Mouse (Mus musculus) limb, embryonic 14.5 days (tissue): ENCODE measurements around the gene Pla2g2d. TPM values are rescaled to one million over a fixed set of nuclear protein-coding genes. Genes with fewer than 3 reads are reported as not detected.
"Not testable (repeated sequence)": the region's sequence is repeated elsewhere in the genome, so short reads cannot be mapped to it uniquely, and the experiment has no call there.

ENCODE experiments used
- ATAC-seq: fragments of 200-750 bp; cut with Nextera tagmentation; 2 replicates; pipeline ENCODE4 v1.8.0; 2017; ENCODE audit warnings: low read depth, moderate number of reproducible peaks, moderate TSS enrichment; ENCODE audit not compliant: low FRiP score
- DNase-seq: peaks from one replicate; pipeline ENCODE4 v3.0.0-alpha.2; 2015; ENCODE audit warnings: low spot score
- H3K27ac ChIP-seq: fragments of 300-500 bp; sonication (generic); replicated peaks from 2 replicates; pipeline ENCODE4 v1.5.1; 2014; ENCODE audit warnings: low read depth, mild to moderate bottlenecking, low read length, moderate library complexity, mixed read lengths
- H3K27me3 ChIP-seq: fragments of 300-500 bp; sonication (generic); 2 replicates; pipeline ENCODE4 v1.6.1; 2014; ENCODE audit warnings: low read length, mixed read lengths; ENCODE audit not compliant: control insufficient read depth, insufficient read depth
- H3K36me3 ChIP-seq: fragments of 300-500 bp; sonication (generic); 2 replicates; pipeline ENCODE4 v1.6.1; 2014; ENCODE audit warnings: mild to moderate bottlenecking, low read length, moderate library complexity, mixed read lengths; ENCODE audit not compliant: control insufficient read depth, insufficient read depth
- H3K4me1 ChIP-seq: fragments of 300-500 bp; sonication (generic); 2 replicates; pipeline ENCODE4 v1.6.1; 2014; ENCODE audit warnings: antibody characterized with exemption, low read length, mixed read lengths; ENCODE audit not compliant: control insufficient read depth, insufficient read depth
- H3K4me2 ChIP-seq: fragments of 300-500 bp; sonication (generic); replicated peaks from 2 replicates; pipeline ENCODE4 v1.6.1; 2014; ENCODE audit warnings: low read depth, mild to moderate bottlenecking, low read length, moderate library complexity; ENCODE audit not compliant: severe bottlenecking
- H3K4me3 ChIP-seq: fragments of 300-500 bp; sonication (generic); replicated peaks from 2 replicates; pipeline ENCODE4 v1.5.1; 2014; ENCODE audit warnings: low read length
- H3K9ac ChIP-seq: fragments of 300-500 bp; sonication (generic); 2 replicates; pipeline ENCODE4 v1.6.1; 2014; ENCODE audit warnings: mild to moderate bottlenecking, low read depth, low read length, moderate library complexity; ENCODE audit not compliant: severe bottlenecking
- H3K9me3 ChIP-seq: fragments of 300-500 bp; sonication (generic); 2 replicates; pipeline ENCODE4 v1.6.1; 2016; ENCODE audit warnings: low read length; ENCODE audit not compliant: control insufficient read depth
- POLR2A ChIP-seq: fragments of 200-500 bp; IDR thresholded peaks from 2 replicates; pipeline ENCODE4 v1.8.0; 2012; ENCODE audit warnings: inconsistent platforms, mild to moderate bottlenecking, moderate library complexity, borderline replicate concordance; ENCODE audit not compliant: insufficient read depth, insufficient read length; ENCODE audit errors: extremely low read depth
- WGBS: fragments of 180-500 bp; shearing (Covaris S2); extraction: QIAGEN DNeasy Blood & Tissue Kit; methylation state at CpG from one replicate; pipeline ENCODE4 v1.1.7; 2014; 5-methylcytosine and 5-hydroxymethylcytosine counted together
- polyA plus RNA-seq, 2 experiments: library from polyadenylated mRNA; depleted of rRNA in 1 of 2; stranded (reverse) in 1 of 2; unstranded in 1 of 2; fragments of >200 nt; fragmentation: Nextera tagmentation in 1 of 2; extraction: Ambion mirVana in 1 of 2; gene quantifications; 2 replicates each; pipeline versions ENCODE4 v1.2.1 to v1.2.3; 2012 to 2014

Gene Pla2g2d
- polyA plus RNA-seq, 2 experiments: 0.10 to 0.15 TPM

DNA sequence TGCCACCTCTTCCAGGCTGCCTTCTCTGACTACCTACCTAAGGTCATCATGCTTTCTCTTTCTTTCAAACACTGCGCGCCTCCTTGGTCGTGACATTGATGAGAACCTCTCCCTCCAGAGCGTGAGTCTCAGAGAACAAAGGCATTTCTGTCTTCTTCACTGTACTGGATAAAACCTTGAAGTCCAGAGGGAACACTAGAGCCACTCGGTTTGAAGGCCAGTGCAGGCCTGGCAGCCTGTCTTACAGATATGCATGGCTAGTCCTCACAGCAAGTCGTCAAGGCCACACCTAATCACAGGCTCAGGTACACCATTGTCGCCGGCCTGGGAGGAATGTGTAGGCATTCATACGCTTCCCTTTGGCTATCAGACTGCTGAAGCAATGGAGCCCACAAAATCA is 40.6 kb downstream of the Pla2g2d start:
- Histone ChIP-seq H3K27ac (no peak overlapping the region), H3K4me2 (no peak overlapping the region), H3K36me3 (no peaks in the 10 kb centered on the region), H3K27me3 (no peaks in the 10 kb centered on the region), H3K4me3 (no peak overlapping the region), H3K4me1 (peaks cover 9% of the 10 kb centered on the region; the same call in 1 of the 2 replicates), H3K9me3 (no peaks in the 10 kb centered on the region), H3K9ac (no peak overlapping the region)
- ATAC-seq (no peak), DNase-seq (no peak)
- 82% methylated on average over 9 of the region's 9 CpGs for WGBS
- TF ChIP-seq POLR2A: no peak

DNA sequence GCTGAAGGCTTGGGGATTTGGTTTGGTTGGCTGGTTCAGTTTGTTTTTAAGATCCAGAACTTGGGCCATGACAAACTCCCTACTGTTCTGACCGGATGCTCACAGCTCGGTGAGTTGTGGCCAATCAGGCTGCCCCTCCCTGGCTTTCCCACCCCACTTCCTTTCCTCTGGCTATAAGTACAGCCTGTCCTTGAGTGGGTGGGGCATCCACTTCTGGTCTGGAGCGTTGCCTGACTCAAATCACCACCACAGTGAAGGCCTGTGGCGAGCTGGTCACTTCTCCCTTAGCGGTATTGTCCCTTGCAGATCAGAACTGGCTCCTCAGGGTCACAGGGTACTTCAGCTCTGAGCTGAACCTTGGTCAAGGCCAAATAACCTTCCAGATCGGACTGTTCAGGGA is 42.2 kb downstream of the Pla2g2d start:
- no peak for TF ChIP-seq POLR2A
- H3K9me3 ChIP-seq: no peaks in the 10 kb centered on the region
- ATAC-seq: no peak
- H3K4me1 ChIP-seq: peaks cover 9% of the 10 kb centered on the region; the same call in 1 of the 2 replicates
- H3K4me2 ChIP-seq: no peak overlapping the region
- WGBS: 71% methylated on average over 6 of the region's 6 CpGs
- H3K9ac ChIP-seq: no peak overlapping the region
- no peaks in the 10 kb centered on the region for H3K27me3 ChIP-seq
- no peak for DNase-seq
- H3K36me3 ChIP-seq: no peaks in the 10 kb centered on the region
- no peak overlapping the region for H3K4me3 ChIP-seq
- H3K27ac ChIP-seq: no peak overlapping the region

DNA sequence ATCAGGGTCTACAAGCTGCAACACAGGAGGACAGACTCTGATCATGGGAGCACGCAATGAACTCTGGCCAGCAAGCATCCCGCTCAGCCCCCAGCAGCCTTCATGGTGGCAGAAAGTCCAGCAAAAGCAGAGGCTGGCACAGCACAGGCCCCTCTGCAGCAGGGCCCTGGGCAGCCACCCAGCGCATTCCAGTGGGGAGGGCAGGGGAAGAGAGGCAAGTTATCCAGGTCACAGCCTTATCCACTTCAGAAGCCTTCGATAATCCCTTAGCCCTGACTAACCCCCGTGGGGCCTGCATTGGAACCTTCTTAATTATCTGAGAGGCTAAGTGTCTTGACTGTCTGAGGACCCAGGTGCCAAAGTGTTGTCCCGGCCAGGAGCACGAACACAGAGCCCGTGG is 43.6 kb downstream of the Pla2g2d start:
- 42% methylated on average over 8 of the region's 8 CpGs for WGBS
- Histone ChIP-seq H3K27me3 (no peaks in the 10 kb centered on the region), H3K27ac (no peak overlapping the region), H3K4me2 (no peak overlapping the region), H3K9ac (0 out of 2 replicates have a peak overlapping the region, but pooled peaks have one; percentile 21), H3K4me3 (no peak overlapping the region), H3K9me3 (no peaks in the 10 kb centered on the region), H3K36me3 (no peaks in the 10 kb centered on the region), H3K4me1 (peaks cover 9% of the 10 kb centered on the region; the same call in 1 of the 2 replicates)
- ATAC-seq: no peak
- TF ChIP-seq POLR2A: no peak
- no peak for DNase-seq

DNA sequence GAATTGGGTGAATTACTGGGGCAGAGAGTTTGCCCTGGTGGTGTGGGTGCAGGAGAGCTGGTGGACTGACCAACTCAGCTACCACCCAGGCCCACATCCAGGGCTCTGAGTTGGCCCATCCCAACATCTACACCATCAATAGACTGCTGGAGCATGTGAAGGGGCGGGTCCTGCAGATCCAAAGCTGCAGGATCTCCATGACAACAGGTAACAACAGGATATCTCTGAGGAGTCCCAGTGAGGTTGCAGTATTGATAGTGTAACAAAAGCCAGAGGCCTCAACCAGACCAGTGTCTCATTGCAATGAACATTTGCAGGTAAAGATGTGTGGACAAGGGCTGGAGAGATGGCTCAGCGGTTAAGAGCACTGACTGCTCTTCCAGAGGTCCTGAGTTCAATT is 45.5 kb downstream of the Pla2g2d start:
- H3K9me3 ChIP-seq: no peaks in the 10 kb centered on the region
- 84% methylated on average over 2 of the region's 2 CpGs for WGBS
- peaks cover 9% of the 10 kb centered on the region; the same call in 1 of the 2 replicates for H3K4me1 ChIP-seq
- H3K4me2 ChIP-seq: no peak overlapping the region
- ATAC-seq: no peak
- no peaks in the 10 kb centered on the region for H3K36me3 ChIP-seq
- H3K9ac ChIP-seq: no peak overlapping the region
- no peak overlapping the region for H3K4me3 ChIP-seq
- no peak overlapping the region for H3K27ac ChIP-seq
- no peaks in the 10 kb centered on the region for H3K27me3 ChIP-seq
- no peak for TF ChIP-seq POLR2A
- DNase-seq: no peak

DNA sequence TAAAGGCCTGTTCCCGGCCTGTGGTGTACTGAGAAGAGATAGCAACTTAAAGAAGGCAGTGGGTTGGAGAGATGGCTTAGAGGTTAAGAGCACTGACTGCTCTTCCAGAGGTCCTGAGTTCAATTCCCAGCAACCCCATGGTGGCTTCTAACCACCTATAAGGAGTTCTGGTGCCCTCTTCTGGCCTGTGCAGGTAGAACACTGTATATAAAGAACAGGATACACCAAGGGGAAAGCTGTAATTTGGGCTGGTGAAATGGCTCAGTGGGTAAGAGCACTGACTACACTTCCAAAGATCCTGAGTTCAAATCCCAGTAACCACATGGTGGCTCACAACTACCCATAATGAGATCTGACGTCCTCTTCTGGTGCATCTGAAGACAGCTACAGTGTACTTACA is 48.6 kb downstream of the Pla2g2d start:
- H3K4me2 ChIP-seq, H3K4me3 ChIP-seq, DNase-seq, H3K36me3 ChIP-seq, H3K27ac ChIP-seq, H3K9ac ChIP-seq, H3K9me3 ChIP-seq, H3K27me3 ChIP-seq, ATAC-seq: not testable (repeated sequence)
- peaks cover 15% of the 10 kb centered on the region for H3K4me1 ChIP-seq
- 77% methylated on average over 2 of the region's 2 CpGs for WGBS

DNA sequence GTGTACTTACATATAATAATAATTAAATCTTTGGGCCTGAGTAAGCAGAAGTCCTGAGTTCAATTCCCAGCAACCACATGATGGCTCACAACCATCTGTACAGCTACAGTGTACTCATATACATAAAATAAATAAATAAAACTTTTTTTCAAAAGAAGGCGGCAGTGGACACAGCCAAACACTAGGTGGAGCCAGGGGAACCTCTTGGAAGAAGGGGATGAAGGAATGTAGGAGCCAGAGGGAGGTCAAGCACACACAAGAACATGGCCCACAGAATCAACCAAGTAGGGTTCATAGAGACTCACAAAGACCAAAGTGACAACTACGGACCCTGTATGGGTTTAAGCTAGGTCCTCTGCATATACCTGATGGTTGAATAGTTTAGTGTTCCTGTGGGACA is 49.1 kb downstream of the Pla2g2d start:
- Histone ChIP-seq H3K27ac (no peak overlapping the region), H3K27me3 (no peaks in the 10 kb centered on the region), H3K36me3 (no peaks in the 10 kb centered on the region), H3K9ac (no peak overlapping the region), H3K4me1 (peaks cover 10% of the 10 kb centered on the region), H3K4me2 (no peak overlapping the region), H3K9me3 (no peaks in the 10 kb centered on the region), H3K4me3 (no peak overlapping the region)
- TF ChIP-seq POLR2A: no peak
- DNase-seq (no peak), ATAC-seq (no peak)
- WGBS: 79% methylated on average over 2 of the region's 2 CpGs
